Mouse (Mus musculus): ENCODE measurements around the gene Tacr3. TPM values are rescaled to one million over a fixed set of nuclear protein-coding genes. Genes with fewer than 3 reads are reported as not detected.

Gene Tacr3
- polyA plus RNA-seq, 1 experiment from 2014 or later: not detected

- no peaks in the 10 kb centered on the region for H3K36me3 ChIP-seq (ENCODE audit: control insufficient read depth, insufficient read depth, low read length)
- H3K4me3 ChIP-seq (ENCODE audit: control insufficient read depth in 1 of 2, insufficient read depth in 1 of 2, low read depth in 1 of 2, low read length in 2 of 2): no peak overlapping the region
- H3K4me2 ChIP-seq (ENCODE audit: low read length): no peak overlapping the region
- no peak overlapping the region for H3K9ac ChIP-seq (ENCODE audit: low read length)
- WGBS: 77% methylated on average over 4 of the region's 4 CpGs
- no peaks in the 10 kb centered on the region for H3K9me3 ChIP-seq (ENCODE audit: control insufficient read depth, low read length)
- H3K27ac ChIP-seq (replicated peaks in 1 of 2; ENCODE audit: control insufficient read depth in 1 of 2, insufficient read depth in 1 of 2, low read depth in 2 of 2, low read length in 2 of 2): no peak overlapping the region
- H3K4me1 ChIP-seq (ENCODE audit: control insufficient read depth in 2 of 2, insufficient read depth in 2 of 2, low read length in 2 of 2): no peaks in the 10 kb centered on the region
- ATAC-seq (ENCODE audit: insufficient number of reproducible peaks, insufficient read depth, low FRiP score, low read depth): no peak
- no peaks in the 10 kb centered on the region for H3K27me3 ChIP-seq (ENCODE audit: control insufficient read depth, insufficient read depth, low read length)
These were observed 106.7 kb downstream of the Tacr3 start for GRCm38 (mm10) chr3:134935461-134935860.

- Histone ChIP-seq H3K9ac (ENCODE audit: low read length) (no peak overlapping the region), H3K4me1 (ENCODE audit: control insufficient read depth in 2 of 2, insufficient read depth in 2 of 2, low read length in 2 of 2) (no peaks in the 10 kb centered on the region), H3K4me2 (ENCODE audit: low read length) (no peak overlapping the region), H3K27ac (replicated peaks in 1 of 2; ENCODE audit: control insufficient read depth in 1 of 2, insufficient read depth in 1 of 2, low read depth in 2 of 2, low read length in 2 of 2) (no peak overlapping the region), H3K4me3 (ENCODE audit: control insufficient read depth in 1 of 2, insufficient read depth in 1 of 2, low read depth in 1 of 2, low read length in 2 of 2) (no peak overlapping the region), H3K36me3 (ENCODE audit: control insufficient read depth, insufficient read depth, low read length) (no peaks in the 10 kb centered on the region), H3K27me3 (ENCODE audit: control insufficient read depth, insufficient read depth, low read length) (no peaks in the 10 kb centered on the region), H3K9me3 (ENCODE audit: control insufficient read depth, low read length) (no peaks in the 10 kb centered on the region)
- no peak for ATAC-seq (ENCODE audit: insufficient number of reproducible peaks, insufficient read depth, low FRiP score, low read depth)
- WGBS: 65% methylated on average over 6 of the region's 6 CpGs
These were observed 134.7 kb downstream of the Tacr3 start for GRCm38 (mm10) chr3:134963461-134963860.

- Histone ChIP-seq H3K27me3 (ENCODE audit: control insufficient read depth, insufficient read depth, low read length) (no peaks in the 10 kb centered on the region), H3K4me3 (ENCODE audit: control insufficient read depth in 1 of 2, insufficient read depth in 1 of 2, low read depth in 1 of 2, low read length in 2 of 2) (no peak overlapping the region), H3K4me2 (ENCODE audit: low read length) (no peak overlapping the region), H3K36me3 (ENCODE audit: control insufficient read depth, insufficient read depth, low read length) (no peaks in the 10 kb centered on the region), H3K9me3 (ENCODE audit: control insufficient read depth, low read length) (no peaks in the 10 kb centered on the region), H3K27ac (replicated peaks in 1 of 2; ENCODE audit: control insufficient read depth in 1 of 2, insufficient read depth in 1 of 2, low read depth in 2 of 2, low read length in 2 of 2) (no peak overlapping the region), H3K9ac (ENCODE audit: low read length) (no peak overlapping the region), H3K4me1 (ENCODE audit: control insufficient read depth in 2 of 2, insufficient read depth in 2 of 2, low read length in 2 of 2) (no peaks in the 10 kb centered on the region)
- 72% methylated on average over 3 of the region's 3 CpGs for WGBS
- ATAC-seq (ENCODE audit: insufficient number of reproducible peaks, insufficient read depth, low FRiP score, low read depth): no peak
These were observed 150.1 kb downstream of the Tacr3 start for GRCm38 (mm10) chr3:134978902-134979301.

GRCm38 (mm10) chr3:134980140-134980539 is 151.3 kb downstream of the Tacr3 start:
- ATAC-seq (ENCODE audit: insufficient number of reproducible peaks, insufficient read depth, low FRiP score, low read depth): no peak
- Histone ChIP-seq H3K9ac (ENCODE audit: low read length) (no peak overlapping the region), H3K4me2 (ENCODE audit: low read length) (no peak overlapping the region), H3K4me1 (ENCODE audit: control insufficient read depth in 2 of 2, insufficient read depth in 2 of 2, low read length in 2 of 2) (no peaks in the 10 kb centered on the region), H3K36me3 (ENCODE audit: control insufficient read depth, insufficient read depth, low read length) (no peaks in the 10 kb centered on the region), H3K27me3 (ENCODE audit: control insufficient read depth, insufficient read depth, low read length) (no peaks in the 10 kb centered on the region), H3K9me3 (ENCODE audit: control insufficient read depth, low read length) (no peaks in the 10 kb centered on the region), H3K4me3 (ENCODE audit: control insufficient read depth in 1 of 2, insufficient read depth in 1 of 2, low read depth in 1 of 2, low read length in 2 of 2) (no peak overlapping the region), H3K27ac (replicated peaks in 1 of 2; ENCODE audit: control insufficient read depth in 1 of 2, insufficient read depth in 1 of 2, low read depth in 2 of 2, low read length in 2 of 2) (no peak overlapping the region)
- 75% methylated on average over 3 of the region's 3 CpGs for WGBS
